Mouse (Mus musculus) CD4-positive, CD25-positive, alpha-beta regulatory T cell, adult 4 months (primary cell): Measurements from ENCODE around the gene Prr32. TPM values are rescaled to one million over a fixed set of nuclear protein-coding genes. Genes with fewer than 3 reads are reported as not detected.

ENCODE experiments used
- ATAC-seq: one replicate; pipeline ENCODE4 v1.8.0; 2017
- polyA plus RNA-seq, 2 experiments: library from polyadenylated mRNA; unstranded; fragments of 100-300 nt; shearing (Covaris generic); gene quantifications; one replicate each; pipeline ENCODE4 v1.2.1; 2017

Gene Prr32
- not detected for polyA plus RNA-seq

GRCm38 (mm10) chrX:45090604-45091003 lies at the start of gene Prr32:
Gene Prr32, plus strand, starts transcription at chrX:45090904.
- no peak for ATAC-seq
